Mouse (Mus musculus) ES-Bruce4 (cell line): ENCODE data around the gene Tprg.

Experiments used
- CTCF ChIP-seq: IDR thresholded peaks from one replicate; pipeline ENCODE4 v1.8.1; 2011; ENCODE audit warnings: low read depth, low read length
- EP300 ChIP-seq: IDR thresholded peaks from 2 replicates; pipeline ENCODE4 v1.6.1; 2011; ENCODE audit warnings: low read depth, low read length; ENCODE audit not compliant: insufficient read depth
- POLR2A ChIP-seq: IDR thresholded peaks from one replicate; pipeline ENCODE4 v1.8.1; 2011; ENCODE audit warnings: low read length; ENCODE audit not compliant: insufficient read depth

DNA sequence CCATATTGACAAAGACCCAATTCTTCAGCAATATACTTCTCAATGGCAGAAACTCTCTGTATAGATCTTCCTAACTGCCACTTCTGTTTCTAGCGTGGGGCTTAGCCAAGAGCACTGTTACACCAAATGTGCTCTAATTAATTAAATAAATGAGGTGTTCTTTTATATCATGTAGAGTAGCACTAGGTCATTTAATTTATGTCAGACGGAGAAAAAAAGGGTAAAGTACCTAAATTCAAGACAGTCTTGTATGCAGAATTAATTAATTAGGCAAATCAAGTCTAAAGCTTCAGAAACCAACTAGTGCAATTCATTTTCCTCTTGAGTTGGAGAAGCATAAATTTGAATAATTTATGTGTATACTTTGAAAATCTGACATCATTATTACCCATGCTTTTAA, 7.1 kb downstream of the Tprg start:
- no peak for TF ChIP-seq CTCF
- TF ChIP-seq POLR2A, result no peak
- no peak for TF ChIP-seq EP300
